Mouse (Mus musculus) urinary bladder, adult 18-20 months (tissue): ENCODE results near the gene Hist2h3c1.
"Not testable (repeated sequence)": the region's sequence is repeated elsewhere in the genome, so short reads cannot be mapped to it uniquely, and the experiment has no call there.

ENCODE experiments used
- DNase-seq, 2 experiments: peaks; one replicate each; pipeline ENCODE4 v3.0.0; 2022; ENCODE audit warnings: low spot score in 2 of 2, mixed read lengths in 2 of 2

Hist2h3c1 gene

DNA sequence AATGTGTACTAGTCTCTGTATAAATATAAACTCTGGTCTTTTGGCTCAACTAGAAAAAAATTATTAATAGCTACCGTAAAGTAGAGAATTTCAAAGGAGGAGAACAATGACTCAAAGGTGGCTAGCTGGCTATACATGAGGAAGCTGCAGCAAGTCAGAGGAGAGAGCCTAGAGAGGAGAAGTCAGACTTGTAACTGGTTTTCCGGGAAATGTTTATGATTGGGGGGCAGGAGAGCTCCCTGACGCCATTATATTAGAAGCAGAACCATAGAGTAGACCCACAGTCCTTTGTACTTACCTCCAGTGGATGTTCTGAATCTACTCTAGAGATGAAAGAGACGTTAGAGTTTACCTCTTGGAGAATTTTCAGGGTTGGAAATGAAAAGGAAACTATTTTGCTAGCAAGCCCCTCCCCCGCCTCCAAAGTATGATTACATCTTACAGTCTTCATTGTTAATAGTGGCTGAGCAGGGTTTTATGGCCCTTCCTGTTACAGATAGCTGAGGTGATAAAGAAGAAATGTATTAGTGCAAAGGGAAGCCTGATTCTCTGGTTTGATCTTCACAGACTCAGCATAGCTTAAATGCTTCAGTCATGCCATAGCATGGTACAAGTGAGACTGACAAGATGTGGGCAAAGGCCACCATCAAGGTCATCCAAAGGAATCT lies 9.6 kb downstream of the Hist2h3c1 start:
- DNase-seq: no peak

GRCm38 (mm10) chr3:96257190-96257589 lies 10.7 kb downstream of the Hist2h3c1 start:
- DNase-seq: no peak

GRCm38 (mm10) chr3:96260220-96260619 lies 13.7 kb downstream of the Hist2h3c1 start:
- DNase-seq: no peak

GRCm38 (mm10) chr3:96261623-96262022 lies 15.1 kb downstream of the Hist2h3c1 start:
- DNase-seq: no peak

DNA sequence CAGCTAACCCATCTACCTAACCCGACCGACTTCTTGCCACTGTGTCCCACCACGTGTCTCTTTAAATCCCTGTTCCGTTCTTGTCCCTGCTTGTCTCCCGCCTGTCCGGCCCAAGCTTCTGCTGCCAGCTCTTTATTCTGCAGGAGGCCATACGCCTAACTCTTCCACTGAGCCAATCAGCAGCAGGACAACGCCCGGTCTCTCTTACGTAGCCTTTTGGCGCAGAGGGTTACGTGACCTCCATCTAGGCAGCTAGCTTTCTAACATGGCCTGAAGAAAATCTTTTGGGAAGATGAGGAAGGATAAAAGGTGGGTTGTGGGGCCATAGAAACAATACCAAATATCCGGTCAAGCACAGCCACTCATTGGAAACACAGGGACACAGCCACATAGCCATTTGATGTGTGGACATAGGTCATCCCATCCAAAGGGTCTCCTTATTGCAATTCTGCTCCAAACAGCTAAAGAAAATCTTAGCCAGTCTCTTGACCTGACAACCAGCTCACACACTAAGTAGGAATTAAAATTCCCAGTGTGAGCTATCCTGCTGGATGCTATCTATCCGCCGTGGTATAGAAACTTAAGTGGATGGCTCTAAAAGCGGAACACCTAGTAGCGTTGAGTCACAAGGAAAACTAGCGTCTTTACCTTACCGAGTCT lies 15.9 kb downstream of the Hist2h3c1 start:
- DNase-seq: peak; percentile 58 to 85

GRCm38 (mm10) chr3:96262979-96263550 lies 16.6 kb downstream of the Hist2h3c1 start, which contains the start of gene Hist2h4:
Gene Hist2h4 (minus strand): TSS chr3:96263311.
- DNase-seq: peak; percentile 95

DNA sequence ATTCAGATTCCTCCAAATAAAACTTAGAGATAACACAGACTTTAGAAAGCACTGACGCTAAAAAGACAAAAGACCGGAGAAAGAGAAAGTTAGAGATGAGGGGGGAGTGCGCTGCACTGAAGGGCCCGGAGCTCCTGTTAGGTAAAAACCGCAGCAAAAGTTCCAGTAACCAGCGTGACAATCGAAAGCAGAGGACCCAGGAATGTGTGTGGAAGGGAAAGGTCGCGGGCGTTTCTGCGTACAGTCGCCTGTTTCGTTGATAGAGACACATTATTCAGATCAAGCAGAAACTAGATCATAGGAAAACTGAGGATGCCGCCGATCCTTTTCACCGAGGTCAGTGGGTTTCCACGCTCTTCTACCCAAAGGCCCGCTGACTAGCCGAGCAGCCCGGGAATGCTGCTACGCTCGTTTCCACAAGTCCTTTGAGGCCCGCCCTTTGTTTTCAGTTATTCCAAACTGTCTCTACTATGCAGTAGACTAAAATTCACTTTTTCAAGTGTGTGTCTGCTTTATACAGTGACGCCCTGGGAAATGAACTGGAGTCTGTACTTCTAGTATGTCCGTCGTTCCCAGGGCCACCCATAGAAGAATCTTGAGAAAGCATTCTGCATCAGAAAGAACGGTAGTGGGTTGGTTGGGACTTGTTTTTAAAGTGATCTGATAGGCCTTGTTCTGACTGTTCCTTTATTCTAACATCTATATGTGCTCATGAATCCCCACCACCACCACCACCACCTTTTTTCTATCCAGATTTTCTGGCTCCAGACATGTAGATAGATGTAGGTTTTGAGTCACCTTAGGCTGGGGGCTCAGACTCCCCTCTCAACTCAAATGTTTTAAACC lies 17.3 kb downstream of the Hist2h3c1 start:
- peak; percentile 31 to 38 for DNase-seq

DNA sequence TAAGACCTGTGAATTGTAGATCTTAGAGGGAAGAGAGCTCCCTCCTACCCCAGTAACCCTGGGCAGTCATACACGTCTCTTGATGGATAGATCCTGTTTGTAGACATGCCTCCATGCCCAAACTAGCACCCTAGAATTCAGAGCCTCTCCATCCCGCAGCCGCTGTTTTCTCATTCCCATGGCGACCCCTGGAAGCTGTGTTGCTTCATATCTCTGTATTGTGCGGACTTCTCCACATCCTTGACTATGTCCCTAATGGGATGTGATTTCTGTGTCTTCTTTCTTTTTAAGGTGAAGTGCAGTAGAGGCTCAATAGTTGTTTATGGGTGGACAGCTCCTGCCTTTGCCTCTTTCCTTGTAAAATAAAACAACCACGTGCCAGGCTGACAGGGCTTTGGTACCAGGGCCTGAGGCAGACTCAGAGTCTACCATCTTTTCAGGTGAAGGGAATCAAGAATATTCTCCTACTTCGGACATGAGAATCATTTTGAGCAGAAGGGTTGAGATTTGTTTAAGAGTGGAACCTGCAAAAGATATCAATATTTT lies 18.0 kb downstream of the Hist2h3c1 start:
- no peak for DNase-seq

DNA sequence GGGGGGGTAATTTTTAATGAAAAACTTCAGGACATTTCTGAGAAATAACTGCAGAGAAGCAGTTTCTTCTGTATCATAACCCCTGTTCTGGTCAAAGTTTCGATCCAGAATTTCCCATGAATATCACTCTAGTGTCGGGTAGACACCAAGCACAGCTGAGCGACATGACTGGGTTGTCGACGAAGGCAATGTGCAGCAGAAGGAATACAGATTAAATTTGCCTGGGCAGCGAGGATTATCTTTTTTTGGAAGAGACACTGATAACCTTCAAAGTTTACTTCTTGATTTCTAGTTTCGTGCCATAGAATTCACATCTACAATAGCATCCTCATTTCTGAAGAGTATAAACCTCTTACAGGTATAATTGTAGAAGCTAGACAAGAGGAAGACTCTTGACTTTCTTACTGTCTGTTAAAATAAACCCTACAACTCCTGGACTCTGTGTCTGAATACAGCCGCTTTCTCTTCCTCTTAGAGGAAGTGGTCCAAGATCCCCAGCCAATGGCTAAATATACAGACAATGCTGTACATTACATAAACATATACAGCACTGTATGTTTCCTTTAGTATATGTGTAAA lies 19.7 kb downstream of the Hist2h3c1 start:
- no peak for DNase-seq

DNA sequence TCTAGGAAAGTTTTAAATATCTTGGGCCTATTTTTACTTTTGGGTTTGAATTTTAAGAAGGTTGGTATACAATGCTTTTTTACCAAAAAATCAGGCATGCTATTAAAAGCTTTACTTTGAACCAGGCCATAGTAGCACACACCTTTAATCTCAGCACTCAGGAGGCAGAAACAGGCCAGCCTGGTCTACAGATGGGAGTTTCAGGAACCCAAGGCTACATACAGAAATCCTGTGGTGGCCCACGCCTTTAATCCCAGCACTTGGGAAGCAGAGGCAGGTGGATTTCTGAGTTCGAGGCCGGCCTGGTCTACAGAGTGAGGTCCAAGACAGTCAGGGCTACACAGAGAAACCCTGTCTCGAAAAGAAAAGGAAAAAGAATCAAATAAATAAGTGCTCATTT lies 21.1 kb downstream of the Hist2h3c1 start:
- no peak for DNase-seq

- DNase-seq: peak; percentile 72 to 76
Observed at GRCm38 (mm10) chr3:96268051-96268775, 21.7 kb downstream of the Hist2h3c1 start, which contains the start of gene Hist2h3b. Gene Hist2h3b (plus strand): TSS chr3:96268654.

DNA sequence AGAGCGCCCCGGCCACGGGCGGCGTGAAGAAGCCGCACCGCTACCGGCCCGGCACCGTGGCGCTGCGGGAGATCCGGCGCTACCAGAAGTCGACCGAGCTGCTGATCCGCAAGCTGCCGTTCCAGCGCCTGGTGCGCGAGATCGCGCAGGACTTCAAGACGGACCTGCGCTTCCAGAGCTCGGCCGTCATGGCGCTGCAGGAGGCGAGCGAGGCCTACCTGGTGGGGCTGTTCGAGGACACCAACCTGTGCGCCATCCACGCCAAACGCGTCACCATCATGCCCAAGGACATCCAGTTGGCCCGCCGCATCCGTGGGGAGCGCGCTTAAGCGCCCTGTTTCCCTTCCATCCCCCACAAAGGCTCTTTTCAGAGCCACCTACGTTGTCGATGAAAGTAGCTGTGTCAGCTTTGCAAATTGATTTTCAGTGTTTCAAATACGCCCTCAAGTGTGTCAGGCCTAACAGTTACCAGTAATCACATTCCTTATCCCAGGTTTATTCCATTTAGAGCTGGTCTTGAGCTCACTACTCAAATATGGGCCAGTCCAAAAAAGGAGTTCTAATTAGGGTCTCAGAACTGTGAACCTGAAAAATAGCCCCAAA lies 22.4 kb downstream of the Hist2h3c1 start:
- DNase-seq: not testable (repeated sequence)

DNA sequence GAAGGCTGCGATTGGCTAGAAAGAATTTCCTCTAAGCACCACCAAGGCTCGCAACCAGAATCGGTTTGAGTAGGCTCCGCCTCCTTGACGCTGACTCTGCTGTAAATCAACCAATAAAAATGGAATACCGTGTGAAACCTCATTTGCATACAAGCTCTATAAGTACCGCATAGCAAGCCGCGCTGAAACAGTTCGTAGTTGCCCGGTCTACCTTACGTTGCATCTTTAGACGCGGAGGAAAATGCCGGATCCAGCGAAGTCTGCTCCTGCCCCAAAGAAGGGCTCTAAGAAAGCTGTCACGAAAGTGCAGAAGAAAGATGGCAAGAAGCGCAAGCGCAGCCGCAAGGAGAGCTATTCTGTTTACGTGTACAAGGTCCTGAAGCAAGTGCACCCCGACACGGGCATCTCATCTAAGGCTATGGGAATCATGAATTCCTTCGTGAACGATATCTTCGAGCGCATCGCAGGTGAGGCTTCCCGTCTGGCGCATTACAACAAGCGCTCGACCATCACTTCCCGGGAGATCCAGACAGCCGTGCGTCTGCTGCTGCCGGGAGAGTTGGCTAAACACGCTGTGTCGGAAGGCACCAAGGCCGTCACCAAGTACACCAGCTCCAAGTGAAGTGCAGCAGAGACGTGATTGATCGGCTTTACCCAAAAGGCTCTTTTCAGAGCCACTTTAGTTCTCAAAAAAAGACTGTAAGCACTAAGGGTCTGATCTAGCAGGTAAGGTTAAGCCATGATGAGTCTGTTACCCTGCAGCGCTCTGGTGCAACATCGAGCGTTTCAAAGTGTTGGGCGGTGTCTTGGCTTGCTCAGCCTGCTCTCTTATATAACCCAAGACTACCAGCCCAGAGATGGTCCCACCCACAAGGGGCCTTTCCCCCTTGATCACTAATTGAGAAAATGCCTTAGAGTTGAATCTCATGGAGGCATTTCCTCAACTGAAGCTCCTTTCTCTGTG lies 23.3 kb downstream of the Hist2h3c1 start, which contains the start of gene Hist2h2bb:
Gene Hist2h2bb (plus strand): TSS at position 242 of the 964 bp plus-strand sequence.
- DNase-seq: peak; percentile 77 to 87

GRCm38 (mm10) chr3:96273591-96274465 lies 27.3 kb downstream of the Hist2h3c1 start:
- no peak for DNase-seq

- DNase-seq: no peak
Observed at GRCm38 (mm10) chr3:96277428-96277799, 30.9 kb downstream of the Hist2h3c1 start.

DNA sequence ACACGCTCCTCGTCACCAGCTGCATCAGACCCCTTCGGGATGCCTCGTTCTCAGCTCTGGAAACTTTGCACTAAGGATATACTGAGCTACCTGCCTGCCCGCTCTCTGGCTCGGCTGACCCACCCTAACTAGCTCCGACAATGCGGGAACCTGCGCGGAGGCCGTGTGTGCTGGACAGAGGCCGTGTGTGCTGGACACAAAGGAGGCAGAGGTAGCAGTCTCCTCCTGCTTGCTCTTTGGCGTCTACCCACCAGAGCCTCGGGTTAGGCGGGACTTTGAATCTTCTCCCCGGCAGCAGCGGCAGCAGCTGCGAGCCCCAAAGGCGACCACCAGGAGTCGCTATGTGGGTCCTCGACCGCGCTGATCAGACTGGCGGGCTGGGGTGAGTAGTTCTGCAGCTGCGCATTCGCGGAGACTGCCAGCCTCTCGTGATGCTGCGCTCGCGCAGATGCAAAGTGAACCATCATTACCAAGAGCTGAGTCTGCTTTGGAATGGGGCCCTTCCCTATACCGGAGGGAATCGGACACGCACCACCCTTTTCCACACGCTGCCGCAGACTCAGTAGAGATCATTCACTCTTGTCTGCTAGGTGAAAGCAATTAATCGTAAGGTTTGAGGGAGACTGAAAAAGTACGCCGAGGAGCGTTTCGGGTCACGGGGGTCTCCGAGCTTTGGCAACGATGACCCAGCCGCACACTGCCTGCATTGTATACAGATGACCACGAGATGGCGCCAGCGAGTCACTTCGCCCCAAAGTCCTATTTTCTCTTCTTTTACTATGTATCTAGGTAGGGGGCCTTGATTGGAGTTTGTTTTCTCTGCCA lies 31.5 kb downstream of the Hist2h3c1 start:
- peak; percentile 70 to 79 for DNase-seq

GRCm38 (mm10) chr3:96280660-96281059 lies 34.2 kb downstream of the Hist2h3c1 start:
- DNase-seq: no peak
